ENCODE assay signal across 8 mouse cellular contexts in the genomic region with DNA sequence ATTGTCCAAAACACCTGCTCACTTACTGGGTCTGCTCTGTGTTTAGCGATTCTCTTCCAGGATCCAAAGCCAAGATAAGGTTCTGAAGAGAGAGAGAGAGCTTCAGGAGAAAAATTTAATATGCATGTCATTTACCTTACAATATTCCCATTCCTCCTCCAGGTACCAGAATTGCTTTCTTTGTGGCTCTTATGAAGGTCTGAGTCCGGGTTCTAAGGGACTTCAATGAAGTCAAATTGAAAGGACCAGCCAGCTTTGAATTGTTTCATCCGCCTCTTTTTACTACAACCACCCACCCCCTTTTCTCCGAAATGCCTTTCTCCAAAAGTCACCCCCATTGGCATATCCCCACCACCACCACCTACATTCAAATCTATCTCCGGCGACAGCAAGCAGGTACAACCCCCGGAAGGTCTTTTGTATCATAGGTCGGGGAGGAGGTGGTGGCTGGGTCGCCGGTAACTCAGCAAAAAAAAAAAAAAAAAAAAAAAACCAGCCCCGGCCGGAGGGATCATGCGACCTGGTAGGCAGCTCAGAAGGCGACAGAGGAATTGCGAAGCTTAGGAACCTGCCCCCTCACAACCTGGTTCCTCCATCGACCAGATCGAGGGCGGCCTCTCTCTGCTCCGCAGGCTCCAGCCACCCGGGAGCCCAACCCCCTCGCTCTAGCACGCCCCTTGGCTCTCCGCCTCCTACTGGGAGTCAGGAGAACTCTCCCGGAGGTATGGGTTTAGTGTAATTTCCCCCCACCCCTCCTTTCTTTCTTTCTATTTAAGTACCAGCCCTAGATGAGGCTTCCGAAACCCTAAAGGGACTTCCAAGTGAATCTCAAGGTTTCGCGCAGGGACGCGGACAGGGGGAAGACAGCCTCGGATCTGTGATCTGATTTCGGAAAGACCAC. TPM values are rescaled to one million over a fixed set of nuclear protein-coding genes. Genes with fewer than 3 reads are reported as not detected.
DNase-seq lines count a peak whose midpoint lies in the region; ATAC-seq lines count a peak whose summit lies in the region.

No protein-coding gene starts in this region.

- intact Hi-C loops in gastrocnemius, postnatal 14 days (cut with DNase I; ENCODE audit: low total_unique reads): loop anchor here (5.0 kb wide), 1 partner anchor 63 kb away; no protein-coding TSS in a partner anchor
- intact Hi-C loops in left cerebral cortex, postnatal 14 days (cut with DNase I): loop anchor here (2.0 to 5.0 kb wide), 2 partner anchors 63 to 213 kb away; no protein-coding TSS in a partner anchor

- peak; percentile 48 for ATAC-seq in inflammation-experienced regulatory T-cells, adult 6 months
- peak; percentile 74 for ATAC-seq in megakaryocyte-erythroid progenitor cell, adult 5-6 weeks (replicated peaks; ENCODE audit: low FRiP score, low TSS enrichment, poor library complexity, severe bottlenecking)

- DNase-seq in adrenal gland, adult 18-20 months (ENCODE audit: low spot score in 2 of 2): peak; percentile 85 to 86
- peak; percentile 92 for DNase-seq in embryo, embryonic 10.5 days (ENCODE audit: low spot score)
- peak; percentile 94 for DNase-seq in gastrocnemius, postnatal 14 days
- peak; percentile 87 to 92 for DNase-seq in left cerebral cortex, postnatal 14 days (ENCODE audit: low spot score in 2 of 2)
- peak; percentile 85 for DNase-seq in right cerebral cortex, postnatal 14 days
- peak; percentile 88 for DNase-seq in urinary bladder, postnatal 25 days (ENCODE audit: low spot score)

RNA-seq across cellular contexts. Expression of a gene that starts 1.3 kb away (rescaled TPM):
- 10 to 100 TPM; 63.6 to 73.5 TPM for total RNA-seq in adrenal gland, adult 18-20 months (2021)
- 10 to 100 TPM; 14.4 to 28.6 TPM for total RNA-seq in gastrocnemius, postnatal 14 days (2021)
- 10 to 100 TPM; 36.5 to 64.5 (median 41.8) TPM for polyA plus RNA-seq in inflammation-experienced regulatory T-cells, adult 6 months (2017; shearing (Covaris generic))
- total RNA-seq in left cerebral cortex, postnatal 14 days (2021): 100 to 1,000 TPM; 120 to 127 TPM
- 5.7 and 6.7 TPM in 2 replicates for total RNA-seq in megakaryocyte-erythroid progenitor cell, adult 5-6 weeks (2014; fragmentation: Nextera tagmentation)
- total RNA-seq in megakaryocyte-erythroid progenitor cell, adult 5-6 weeks (2017): 3.7 and 11.8 TPM in 2 replicates

RNA-seq across cellular contexts. Expression of a gene that starts 17.5 kb away (rescaled TPM):
- total RNA-seq in adrenal gland, adult 18-20 months (2021): 1 to 10 TPM; 1.2 to 2.3 TPM
- 1 to 10 TPM; 4.1 to 4.7 TPM for total RNA-seq in gastrocnemius, postnatal 14 days (2021)
- polyA plus RNA-seq in inflammation-experienced regulatory T-cells, adult 6 months (2017; shearing (Covaris generic)): 10 to 100 TPM in 1 of 3 experiments, 1 to 10 TPM in 2; 5.3 to 56.1 (median 5.7) TPM
- 1 to 10 TPM; 2.6 to 3.0 TPM for total RNA-seq in left cerebral cortex, postnatal 14 days (2021)
- 51.9 and 52.3 TPM in 2 replicates for total RNA-seq in megakaryocyte-erythroid progenitor cell, adult 5-6 weeks (2014; fragmentation: Nextera tagmentation)
- 79.0 and 103 TPM in 2 replicates for total RNA-seq in megakaryocyte-erythroid progenitor cell, adult 5-6 weeks (2017)

Comparison
In these comparisons a context has a peak if more than half of its experiments do, and no peak if none do; other contexts are left out.
1. Peak in every context shown above with its lines: DNase-seq and ATAC-seq.
2. RNA of a gene that starts 17.5 kb away (total RNA-seq): 51.9 to 103 TPM in megakaryocyte-erythroid progenitor cell, adult 5-6 weeks; 4.1 to 4.7 TPM in gastrocnemius, postnatal 14 days, 2.6 to 3.0 TPM in left cerebral cortex, postnatal 14 days and 1.2 to 2.3 TPM in adrenal gland, adult 18-20 months; every median in the first group is over 4 times any median in the second.